Mouse (Mus musculus) ES-E14 (cell line): ENCODE measurements at regions not wholly inside any gene's neighbourhood (a gene's known extent, or its start where the extent isn't known, plus 50 kb on each side); places are given as distances from the start of the nearest gene placed in this dataset.

Experiments
- DNase-seq: peaks from one replicate; pipeline ENCODE4 v3.0.0-alpha.2; 2013; ENCODE audit warnings: low read depth, low spot score
- H3K27ac ChIP-seq: 2 replicates; pipeline ENCODE4 v1.5.1; 2012; ENCODE audit warnings: low read depth, mild to moderate bottlenecking, low read length, moderate library complexity, mixed read lengths; ENCODE audit not compliant: poor library complexity, insufficient read depth, severe bottlenecking
- H3K36me3 ChIP-seq: 2 replicates; pipeline ENCODE4 v1.6.1; 2012; ENCODE audit warnings: mild to moderate bottlenecking, low read length, moderate library complexity, mixed read lengths; ENCODE audit not compliant: control insufficient read depth, poor library complexity, insufficient read depth, severe bottlenecking
- H3K4me1 ChIP-seq, 2 experiments: fragments of 150-350 bp in 1 of 2; sonication (generic) in 1 of 2; 2 replicates each; pipeline ENCODE4 v1.6.1; 2012; ENCODE audit warnings: low read length in 2 of 2, mild to moderate bottlenecking in 1 of 2, mixed read lengths in 1 of 2; ENCODE audit not compliant: control insufficient read depth in 2 of 2, insufficient read depth in 2 of 2, poor library complexity in 1 of 2
- H3K4me3 ChIP-seq, 2 experiments: fragments of 150-350 bp in 1 of 2; sonication (generic) in 1 of 2; 2 replicates each; pipeline ENCODE4 v1.5.1; 2012; ENCODE audit warnings: low read length in 2 of 2, low read depth in 1 of 2, mild to moderate bottlenecking in 1 of 2, mixed read lengths in 1 of 2; ENCODE audit not compliant: insufficient read depth in 1 of 2, poor library complexity in 1 of 2, severe bottlenecking in 1 of 2
- H3K9ac ChIP-seq: 2 replicates; pipeline ENCODE4 v1.6.1; 2012; ENCODE audit warnings: low read depth, mild to moderate bottlenecking, low read length, mixed read lengths; ENCODE audit not compliant: poor library complexity, insufficient read depth, severe bottlenecking
- H3K9me3 ChIP-seq: fragments of 150-350 bp; sonication (generic); 2 replicates; pipeline ENCODE4 v1.6.1; 2012; ENCODE audit warnings: low read depth, mild to moderate bottlenecking, low read length; ENCODE audit not compliant: control insufficient read depth, insufficient read depth
- CHD2 ChIP-seq: IDR thresholded peaks from 2 replicates; pipeline ENCODE4 v1.6.1; 2014; ENCODE audit warnings: mild to moderate bottlenecking, low read depth, low read length, inconsistent platforms
- HCFC1 ChIP-seq: IDR thresholded peaks from 2 replicates; pipeline ENCODE4 v1.6.1; 2012; ENCODE audit warnings: low read length, inconsistent platforms, borderline replicate concordance; ENCODE audit not compliant: insufficient read depth
- MAFK ChIP-seq: IDR thresholded peaks from 2 replicates; pipeline ENCODE4 v1.6.1; 2014; ENCODE audit warnings: mild to moderate bottlenecking, low read depth, low read length, inconsistent platforms; ENCODE audit not compliant: insufficient read depth
- ZC3H11A ChIP-seq: IDR thresholded peaks from 2 replicates; pipeline ENCODE4 v1.6.1; 2012; ENCODE audit warnings: low read depth, mild to moderate bottlenecking, inconsistent platforms, low read length, borderline replicate concordance
- ZNF384 ChIP-seq: IDR thresholded peaks from 2 replicates; pipeline ENCODE4 v1.6.1; 2012; ENCODE audit warnings: low read depth, low read length, inconsistent platforms
- in situ Hi-C, 2 experiments: fragments of 600-800 bp; cut with MboI; formaldehyde crosslinking; loops; one replicate each; pipeline ENCODE4 v1.15.1; 2025; ENCODE audit warnings: low sequenced_read_pairs in 2 of 2, inconsistent platforms in 1 of 2; ENCODE audit not compliant: unreplicated experiment in 2 of 2

GRCm38 (mm10) chr9:84193405-84193804, 268.5 kb downstream of the Bckdhb start:
- Histone ChIP-seq H3K36me3 (no peaks in the 10 kb centered on the region), H3K27ac (no peak overlapping the region), H3K4me1 (no peaks in the 10 kb centered on the region), H3K4me3 (no peak overlapping the region), H3K9ac (no peak overlapping the region), H3K9me3 (no peaks in the 10 kb centered on the region)
- no peak for DNase-seq
- in situ Hi-C loops = no loop called here
- TF ChIP-seq MAFK = peak; percentile 68; the same call in 1 of the 2 replicates
- no peak for TF ChIP-seq ZC3H11A

GRCm38 (mm10) chr9:84194716-84195115, 269.8 kb downstream of the Bckdhb start:
- H3K4me1 ChIP-seq = no peaks in the 10 kb centered on the region
- in situ Hi-C loops = no loop called here
- TF ChIP-seq ZC3H11A = no peak
- TF ChIP-seq MAFK = no peak
- TF ChIP-seq CHD2 = no peak
- TF ChIP-seq ZNF384 = no peak
- no peak for TF ChIP-seq HCFC1
- H3K9me3 ChIP-seq = no peaks in the 10 kb centered on the region
- no peak overlapping the region for H3K9ac ChIP-seq
- DNase-seq = no peak
- no peak overlapping the region for H3K4me3 ChIP-seq
- no peaks in the 10 kb centered on the region for H3K36me3 ChIP-seq
- H3K27ac ChIP-seq = no peak overlapping the region

GRCm38 (mm10) chr9:84195338-84195737, 270.4 kb downstream of the Bckdhb start:
- no peak overlapping the region for H3K27ac ChIP-seq
- no peak overlapping the region for H3K4me3 ChIP-seq
- no peaks in the 10 kb centered on the region for H3K36me3 ChIP-seq
- H3K9me3 ChIP-seq = no peaks in the 10 kb centered on the region
- in situ Hi-C loops = no loop called here
- no peaks in the 10 kb centered on the region for H3K4me1 ChIP-seq
- TF ChIP-seq ZNF384 (no peak), CHD2 (no peak)
- no peak overlapping the region for H3K9ac ChIP-seq
- DNase-seq = no peak

GRCm38 (mm10) chr9:84200208-84200607, 275.3 kb downstream of the Bckdhb start:
- Histone ChIP-seq H3K9me3 (no peaks in the 10 kb centered on the region), H3K27ac (no peak overlapping the region), H3K4me3 (no peak overlapping the region), H3K9ac (no peak overlapping the region), H3K36me3 (no peaks in the 10 kb centered on the region), H3K4me1 (no peaks in the 10 kb centered on the region)
- TF ChIP-seq CHD2 (no peak), ZC3H11A (no peak), HCFC1 (no peak), MAFK (no peak), ZNF384 (no peak)
- in situ Hi-C loops = no loop called here
- DNase-seq = no peak

- in situ Hi-C loops = no loop called here
- Histone ChIP-seq H3K4me1 (no peaks in the 10 kb centered on the region), H3K27ac (no peak overlapping the region), H3K36me3 (no peaks in the 10 kb centered on the region), H3K4me3 (no peak overlapping the region), H3K9me3 (no peaks in the 10 kb centered on the region), H3K9ac (no peak overlapping the region)
- TF ChIP-seq HCFC1 (no peak), ZC3H11A (no peak)
- DNase-seq = no peak
Observed at GRCm38 (mm10) chr9:84204056-84204455, 279.1 kb downstream of the Bckdhb start.
